Mouse (Mus musculus) intestine, embryonic 14.5 days (tissue): ENCODE measurements around the gene Stim1. TPM values are rescaled to one million over a fixed set of nuclear protein-coding genes. Genes with fewer than 3 reads are reported as not detected.

Experiments
- ATAC-seq: fragments of 200-750 bp; cut with Nextera tagmentation; replicated peaks from 2 replicates; pipeline ENCODE4 v1.8.0; 2017; ENCODE audit warnings: low read depth, moderate number of reproducible peaks, moderate TSS enrichment, moderate library complexity; ENCODE audit not compliant: low FRiP score, low TSS enrichment
- DNase-seq: peaks from one replicate; pipeline ENCODE4 v3.0.0-alpha.2; 2018; ENCODE audit warnings: low spot score
- H3K27ac ChIP-seq: fragments of 300-500 bp; sonication (generic); 2 replicates; pipeline ENCODE4 v1.5.1; 2014; ENCODE audit warnings: low read depth, mild to moderate bottlenecking, control low read depth
- H3K27me3 ChIP-seq: fragments of 300-500 bp; sonication (generic); replicated peaks from 2 replicates; pipeline ENCODE4 v1.6.1; 2014; ENCODE audit warnings: low read length, control low read depth; ENCODE audit not compliant: control insufficient read depth, insufficient read depth
- H3K36me3 ChIP-seq: fragments of 300-500 bp; sonication (generic); 2 replicates; pipeline ENCODE4 v1.6.1; 2014; ENCODE audit warnings: low read length, control low read depth; ENCODE audit not compliant: control insufficient read depth, insufficient read depth
- H3K4me1 ChIP-seq: fragments of 300-500 bp; sonication (generic); replicated peaks from 2 replicates; pipeline ENCODE4 v1.6.1; 2014; ENCODE audit warnings: low read length, control low read depth, mixed read lengths; ENCODE audit not compliant: control insufficient read depth, insufficient read depth
- H3K4me2 ChIP-seq: fragments of 300-500 bp; sonication (generic); 2 replicates; pipeline ENCODE4 v1.6.1; 2014; ENCODE audit warnings: low read length
- H3K4me3 ChIP-seq: fragments of 300-500 bp; sonication (generic); 2 replicates; pipeline ENCODE4 v1.5.1; 2014; ENCODE audit warnings: low read depth, low read length, control low read depth, mixed read lengths
- H3K9ac ChIP-seq: fragments of 300-500 bp; sonication (generic); 2 replicates; pipeline ENCODE4 v1.6.1; 2014; ENCODE audit warnings: mild to moderate bottlenecking, low read length
- H3K9me3 ChIP-seq: fragments of 300-500 bp; sonication (generic); 2 replicates; pipeline ENCODE4 v1.6.1; 2016; ENCODE audit warnings: low read length, control low read depth; ENCODE audit not compliant: control insufficient read depth
- whole genome bisulfite sequencing: fragments of 180-500 bp; shearing (Covaris S2); extraction: QIAGEN DNeasy Blood & Tissue Kit; methylation state at CpG from one replicate; pipeline ENCODE4 v1.1.7; 2014; 5-methylcytosine and 5-hydroxymethylcytosine counted together
- polyA plus RNA-seq: library from polyadenylated mRNA; unstranded; fragments of >200 nt; fragmentation: Nextera tagmentation; extraction: Ambion mirVana; gene quantifications from 2 replicates; pipeline ENCODE4 v1.2.1, GENCODE M21; 2014

The Stim1 gene
- polyA plus RNA-seq, 1 experiment from 2014 or later: 23.6 TPM

DNA sequence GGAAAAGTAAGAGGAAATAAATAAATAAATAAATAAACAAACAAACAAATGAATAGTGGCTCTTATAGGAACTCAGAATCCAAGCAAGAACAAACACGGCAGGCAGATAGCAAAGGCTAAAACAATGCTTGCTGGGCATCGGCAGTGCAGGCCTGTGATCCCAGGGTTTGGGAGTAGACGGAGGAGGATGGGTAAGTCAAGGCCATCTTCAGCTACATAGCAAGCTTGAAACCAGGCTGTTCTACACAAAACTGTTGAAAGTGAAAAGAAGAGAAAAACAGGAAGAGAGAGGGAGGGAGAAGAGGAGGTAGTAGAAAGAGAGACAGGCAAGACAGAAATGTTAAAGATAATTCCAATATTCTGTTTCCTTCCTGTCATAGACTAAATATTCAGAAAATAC is 71.3 kb downstream of the Stim1 start:
- no peak overlapping the region for H3K4me3 ChIP-seq
- DNase-seq: no peak
- 78% methylated on average over 3 of the region's 3 CpGs for WGBS

DNA sequence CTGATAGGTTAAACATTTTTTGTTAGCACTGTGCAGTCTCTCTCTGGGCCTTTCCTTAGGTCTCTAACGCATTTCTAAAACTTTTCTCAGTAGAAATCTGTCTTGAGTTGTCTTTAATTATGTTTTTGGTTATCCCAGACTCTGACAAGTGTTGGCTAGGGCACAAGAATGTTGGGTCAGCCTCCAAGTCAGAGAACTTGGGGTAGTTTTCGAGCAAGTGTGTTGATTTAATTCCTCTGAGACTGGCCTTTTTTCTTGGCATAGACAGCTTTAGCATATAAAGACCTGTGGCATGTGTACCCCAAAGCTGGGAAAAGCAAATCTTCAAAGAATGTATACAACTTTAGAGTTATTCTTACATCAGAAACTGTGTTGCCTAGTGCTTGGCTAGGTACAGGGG is 78.3 kb downstream of the Stim1 start:
- Histone ChIP-seq H3K27ac (no peak overlapping the region), H3K27me3 (no peaks in the 10 kb centered on the region), H3K4me2 (no peak overlapping the region), H3K4me3 (no peak overlapping the region), H3K36me3 (no peaks in the 10 kb centered on the region), H3K9me3 (no peaks in the 10 kb centered on the region), H3K9ac (no peak overlapping the region), H3K4me1 (no peaks in the 10 kb centered on the region)
- DNase-seq (no peak), ATAC-seq (no peak)
- 47% methylated on average over 2 of the region's 2 CpGs for WGBS

More for the DNA sequence above, 71.3 kb downstream of the Stim1 start:
- H3K27me3 ChIP-seq: no peaks in the 10 kb centered on the region
- no peak overlapping the region for H3K4me2 ChIP-seq
- no peak overlapping the region for H3K9ac ChIP-seq
- no peak overlapping the region for H3K27ac ChIP-seq
- H3K9me3 ChIP-seq: no peaks in the 10 kb centered on the region
- no peaks in the 10 kb centered on the region for H3K36me3 ChIP-seq
- no peaks in the 10 kb centered on the region; the same call in 1 of the 2 replicates for H3K4me1 ChIP-seq
- ATAC-seq: no peak

DNA sequence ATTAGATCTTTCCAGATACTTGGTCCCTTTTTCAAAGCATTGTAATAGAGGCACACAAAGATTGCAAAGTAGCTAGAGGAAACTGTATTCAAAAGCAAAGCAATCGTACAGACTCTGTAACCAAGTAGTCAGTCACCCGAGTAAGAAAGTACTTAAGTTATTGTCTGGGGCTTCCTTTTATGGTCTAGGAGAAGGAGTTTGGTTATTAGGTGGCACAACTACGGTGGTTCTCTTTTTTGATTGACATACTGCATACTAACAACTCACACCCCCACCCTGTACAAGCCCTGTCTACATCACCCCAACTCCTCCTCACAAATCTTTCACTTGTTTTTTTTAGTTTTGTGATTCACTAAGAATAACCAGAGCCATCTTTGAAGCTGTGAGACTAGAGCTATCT is 79.7 kb downstream of the Stim1 start:
- no peak overlapping the region for H3K4me3 ChIP-seq
- WGBS: 71% methylated on average over 3 of the region's 3 CpGs
- DNase-seq (no peak), ATAC-seq (no peak)
- H3K4me1 ChIP-seq: no peaks in the 10 kb centered on the region
- H3K9me3 ChIP-seq: no peaks in the 10 kb centered on the region
- no peak overlapping the region for H3K27ac ChIP-seq
- H3K36me3 ChIP-seq: no peaks in the 10 kb centered on the region
- no peak overlapping the region for H3K4me2 ChIP-seq
- no peak overlapping the region for H3K9ac ChIP-seq
- no peaks in the 10 kb centered on the region for H3K27me3 ChIP-seq

DNA sequence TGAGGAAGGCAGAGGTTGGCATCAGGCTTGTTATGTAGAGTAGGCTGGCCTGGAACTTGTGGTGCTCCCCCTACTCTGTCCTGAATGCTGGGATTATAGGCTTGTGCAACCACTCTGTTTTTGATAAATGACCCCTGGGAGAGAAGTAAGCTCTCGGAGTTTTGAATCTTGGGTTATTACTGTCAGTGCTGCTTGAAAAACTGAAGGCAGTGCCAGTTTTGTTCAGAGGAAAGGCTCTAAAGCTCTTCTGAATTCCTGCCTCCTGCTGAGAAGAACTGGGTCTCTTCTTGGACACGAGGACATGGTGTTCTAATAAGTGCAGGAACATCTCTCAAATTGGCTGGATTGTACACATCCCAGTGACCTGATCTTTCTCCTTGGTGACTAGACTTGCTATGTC is 81.1 kb downstream of the Stim1 start:
- Histone ChIP-seq H3K27ac (no peak overlapping the region), H3K4me1 (no peaks in the 10 kb centered on the region), H3K4me2 (no peak overlapping the region), H3K9me3 (no peaks in the 10 kb centered on the region), H3K27me3 (no peaks in the 10 kb centered on the region), H3K4me3 (no peak overlapping the region), H3K9ac (no peak overlapping the region), H3K36me3 (no peaks in the 10 kb centered on the region)
- WGBS: 67% methylated on average over 2 of the region's 2 CpGs
- ATAC-seq: no peak
- DNase-seq: no peak

DNA sequence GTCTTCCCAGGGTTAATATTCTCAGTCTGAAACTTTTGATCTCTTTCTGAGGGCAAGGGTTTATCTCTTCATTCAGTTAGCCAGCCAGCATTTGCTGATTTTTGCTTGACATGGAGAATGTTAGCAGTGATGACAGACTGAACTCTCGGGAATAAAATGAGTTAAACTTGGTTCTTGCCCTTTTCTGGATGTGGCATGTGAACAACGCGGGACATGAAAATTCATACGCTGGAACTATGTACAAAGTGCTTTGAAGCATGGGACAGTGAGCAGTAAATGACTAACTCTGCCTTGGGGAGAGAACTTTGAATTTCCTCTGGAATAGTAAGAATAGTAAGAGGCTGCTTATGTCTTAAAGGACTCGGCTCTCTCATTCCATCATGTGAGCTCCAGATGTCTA is 81.6 kb downstream of the Stim1 start:
- H3K4me2 ChIP-seq: no peak overlapping the region
- 79% methylated on average over 5 of the region's 5 CpGs for WGBS
- H3K9ac ChIP-seq: no peak overlapping the region
- no peaks in the 10 kb centered on the region for H3K36me3 ChIP-seq
- no peaks in the 10 kb centered on the region for H3K4me1 ChIP-seq
- no peaks in the 10 kb centered on the region for H3K27me3 ChIP-seq
- no peaks in the 10 kb centered on the region for H3K9me3 ChIP-seq
- no peak overlapping the region for H3K4me3 ChIP-seq
- no peak for ATAC-seq
- no peak for DNase-seq
- no peak overlapping the region for H3K27ac ChIP-seq

DNA sequence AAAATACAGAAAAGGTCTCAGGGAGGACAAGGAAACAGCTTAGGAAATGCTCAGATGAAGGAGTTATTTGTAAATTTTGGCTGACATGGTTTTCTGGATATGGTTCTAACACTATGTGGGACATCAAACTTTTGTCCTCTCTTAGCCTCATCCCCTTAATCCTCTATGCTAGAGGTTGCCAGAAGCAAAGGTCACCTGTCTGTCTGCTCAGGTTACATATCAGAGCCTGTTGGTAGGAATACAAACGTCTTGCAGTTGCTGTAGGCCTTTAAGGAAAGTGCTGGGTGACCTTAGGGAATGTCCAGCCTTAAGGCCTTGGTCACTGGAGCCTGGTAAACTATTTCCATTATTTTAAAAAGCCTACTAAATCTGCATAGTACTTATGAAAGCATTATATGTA is 85.8 kb downstream of the Stim1 start:
- no peaks in the 10 kb centered on the region for H3K27me3 ChIP-seq
- WGBS: 18% methylated on average over 1 of the region's 1 CpGs
- DNase-seq: no peak
- H3K36me3 ChIP-seq: no peaks in the 10 kb centered on the region
- no peak overlapping the region for H3K4me3 ChIP-seq
- H3K9me3 ChIP-seq: no peaks in the 10 kb centered on the region
- H3K4me2 ChIP-seq: no peak overlapping the region
- no peak overlapping the region for H3K9ac ChIP-seq
- H3K4me1 ChIP-seq: no peaks in the 10 kb centered on the region
- no peak for ATAC-seq
- no peak overlapping the region for H3K27ac ChIP-seq

DNA sequence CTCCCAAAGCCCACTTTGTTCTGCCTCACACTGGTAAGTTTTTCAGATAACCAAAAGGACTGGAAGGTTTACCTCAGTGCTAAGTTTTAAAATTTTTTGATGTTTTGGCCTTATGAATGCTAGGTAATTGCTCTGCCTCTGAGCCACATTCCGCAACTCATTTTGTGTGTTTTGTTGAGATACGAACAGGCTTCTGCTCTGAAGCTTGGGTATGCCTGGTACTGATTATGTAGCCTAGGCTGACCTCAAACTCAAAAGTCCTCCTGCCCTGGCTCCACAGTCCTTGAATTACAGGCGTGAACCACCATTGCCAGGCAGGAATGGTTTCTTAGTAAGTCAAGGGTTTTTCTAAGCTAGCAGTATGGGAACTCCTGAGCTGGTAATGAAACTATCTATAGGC is 90.5 kb downstream of the Stim1 start:
- no peak for ATAC-seq
- Histone ChIP-seq H3K4me1 (peaks cover 7% of the 10 kb centered on the region; the same call in 1 of the 2 replicates), H3K36me3 (no peaks in the 10 kb centered on the region), H3K4me2 (no peak overlapping the region), H3K9me3 (no peaks in the 10 kb centered on the region), H3K9ac (no peak overlapping the region), H3K27ac (no peak overlapping the region), H3K4me3 (no peak overlapping the region), H3K27me3 (no peaks in the 10 kb centered on the region)
- no peak for DNase-seq
- 87% methylated on average over 3 of the region's 3 CpGs for WGBS

DNA sequence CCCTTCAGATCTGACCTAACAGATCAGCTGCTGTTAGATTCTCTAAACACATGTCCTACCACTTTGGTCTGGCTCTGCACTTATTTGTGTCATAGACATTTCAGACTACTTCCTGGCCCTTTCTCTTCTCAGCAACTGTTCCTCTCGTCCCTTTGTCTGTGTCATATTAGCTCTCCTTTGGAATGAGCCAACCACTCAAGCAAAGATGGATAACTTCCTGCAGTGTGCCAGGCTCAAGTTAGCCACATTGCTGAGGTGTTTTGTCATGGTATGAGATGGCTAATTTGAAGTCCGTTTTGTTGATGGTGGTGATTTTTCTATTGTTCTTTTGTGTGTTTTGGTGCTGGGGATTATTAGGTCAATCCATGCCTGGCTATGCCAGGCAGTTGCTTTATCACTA is 93.7 kb downstream of the Stim1 start:
- WGBS: 27% methylated on average over 2 of the region's 2 CpGs
- Histone ChIP-seq H3K27ac (no peak overlapping the region), H3K27me3 (no peaks in the 10 kb centered on the region), H3K9me3 (no peaks in the 10 kb centered on the region), H3K4me3 (no peak overlapping the region), H3K4me2 (no peak overlapping the region), H3K36me3 (no peaks in the 10 kb centered on the region), H3K4me1 (peaks cover 7% of the 10 kb centered on the region; the same call in 1 of the 2 replicates), H3K9ac (no peak overlapping the region)
- no peak for ATAC-seq
- no peak for DNase-seq

DNA sequence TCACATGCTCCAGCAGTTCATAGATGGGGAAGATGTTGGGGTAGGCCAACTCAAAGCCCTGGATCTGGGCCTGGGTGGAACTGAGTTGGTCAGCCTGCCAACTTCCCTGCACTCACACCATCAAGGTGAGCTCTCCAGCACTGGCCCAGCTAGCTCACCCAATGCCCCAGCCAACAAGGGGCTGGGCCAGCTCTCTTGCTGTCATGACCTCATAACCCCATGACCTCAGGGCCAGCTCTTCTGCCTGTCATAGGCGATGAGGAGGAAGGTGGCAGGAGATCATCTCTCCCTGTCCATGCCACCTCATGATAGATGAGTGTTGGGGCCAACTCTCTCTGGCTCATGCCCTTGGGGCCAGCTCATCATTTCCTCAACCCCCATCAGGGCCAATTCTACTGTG is 96.2 kb downstream of the Stim1 start:
- Histone ChIP-seq H3K27me3 (no peaks in the 10 kb centered on the region), H3K4me2 (no peak overlapping the region), H3K4me3 (no peak overlapping the region), H3K36me3 (no peaks in the 10 kb centered on the region), H3K27ac (no peak overlapping the region), H3K9me3 (no peaks in the 10 kb centered on the region), H3K9ac (no peak overlapping the region), H3K4me1 (peaks cover 7% of the 10 kb centered on the region; the same call in 1 of the 2 replicates)
- ATAC-seq: no peak
- 78% methylated on average over 1 of the region's 1 CpGs for WGBS
- no peak for DNase-seq
